Mouse (Mus musculus) stomach, postnatal 0 days (tissue): ENCODE measurements at regions not wholly inside any gene's neighbourhood (a gene's known extent, or its start where the extent isn't known, plus 50 kb on each side); places are given as distances from the start of the nearest gene placed in this dataset.

Source experiments
- ATAC-seq: fragments of 200-750 bp; cut with Nextera tagmentation; 2 replicates; pipeline ENCODE4 v1.8.0; 2017; ENCODE audit not compliant: low FRiP score, low TSS enrichment
- DNase-seq: peaks from one replicate; pipeline ENCODE4 v3.0.0-alpha.2; 2016; ENCODE audit warnings: low spot score
- H3K27ac ChIP-seq: fragments of 300-500 bp; sonication (generic); replicated peaks from 2 replicates; pipeline ENCODE4 v1.5.1; 2014; ENCODE audit warnings: mild to moderate bottlenecking, control low read depth
- H3K27me3 ChIP-seq: fragments of 300-500 bp; sonication (generic); 2 replicates; pipeline ENCODE4 v1.6.1; 2014; ENCODE audit warnings: low read length; ENCODE audit not compliant: control insufficient read depth, insufficient read depth
- H3K36me3 ChIP-seq: fragments of 300-500 bp; sonication (generic); 2 replicates; pipeline ENCODE4 v1.6.1; 2014; ENCODE audit warnings: low read length, mixed read lengths; ENCODE audit not compliant: control insufficient read depth, insufficient read depth
- H3K4me1 ChIP-seq: fragments of 300-500 bp; sonication (generic); replicated peaks from 2 replicates; pipeline ENCODE4 v1.6.1; 2014; ENCODE audit warnings: antibody characterized with exemption; ENCODE audit not compliant: control insufficient read depth, insufficient read depth
- H3K4me2 ChIP-seq: fragments of 300-500 bp; sonication (generic); replicated peaks from 2 replicates; pipeline ENCODE4 v1.6.1; 2014; ENCODE audit warnings: low read depth, mild to moderate bottlenecking, control low read depth, moderate library complexity
- H3K4me3 ChIP-seq: fragments of 300-500 bp; sonication (generic); 2 replicates; pipeline ENCODE4 v1.5.1; 2014; ENCODE audit warnings: low read depth, low read length, control low read depth
- H3K9ac ChIP-seq: fragments of 300-500 bp; sonication (generic); 2 replicates; pipeline ENCODE4 v1.6.1; 2014; ENCODE audit warnings: mild to moderate bottlenecking, low read length, control low read depth, mixed read lengths
- H3K9me3 ChIP-seq: fragments of 300-500 bp; sonication (generic); 2 replicates; pipeline ENCODE4 v1.6.1; 2016; ENCODE audit warnings: low read length; ENCODE audit not compliant: control insufficient read depth
- CTCF ChIP-seq: IDR thresholded peaks from 2 replicates; pipeline ENCODE4 v1.5.1; 2016; ENCODE audit warnings: antibody characterized with exemption, low read depth, mild to moderate bottlenecking, moderate library complexity
- EP300 ChIP-seq: optimal IDR thresholded peaks from 2 replicates; pipeline ENCODE3; 2016; ENCODE audit warnings: antibody characterized with exemption
- WGBS: fragments of 180-500 bp; shearing (Covaris S2); extraction: QIAGEN DNeasy Blood & Tissue Kit; methylation state at CpG from one replicate; pipeline ENCODE4 v1.1.7; 2014; 5-methylcytosine and 5-hydroxymethylcytosine counted together

DNA sequence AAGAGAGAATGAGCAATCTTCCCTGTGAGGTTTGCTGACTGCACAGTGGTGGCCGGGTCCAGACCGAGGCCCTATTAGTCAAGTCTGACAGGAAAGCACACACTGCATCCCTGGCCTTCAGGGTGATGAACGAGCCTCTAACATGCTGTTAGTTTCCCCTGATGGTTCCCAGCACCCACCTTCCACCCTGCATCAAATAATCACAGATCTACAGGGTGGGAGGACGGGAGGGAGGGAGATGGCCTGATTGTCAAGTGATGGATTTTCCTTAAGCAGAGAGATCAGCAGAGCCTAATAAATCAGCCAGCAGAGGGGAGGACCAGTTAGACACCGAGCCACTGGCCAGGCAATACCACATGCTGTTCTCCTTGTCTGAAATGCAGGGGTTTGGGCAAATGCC lies 298.1 kb downstream of the Lyplal1 start:
- Histone ChIP-seq H3K4me3 (no peak overlapping the region), H3K9me3 (no peaks in the 10 kb centered on the region), H3K4me2 (no peak overlapping the region), H3K27ac (no peak overlapping the region), H3K4me1 (no peaks in the 10 kb centered on the region), H3K27me3 (no peaks in the 10 kb centered on the region), H3K9ac (no peak overlapping the region), H3K36me3 (no peaks in the 10 kb centered on the region)
- DNase-seq (no peak), ATAC-seq (no peak)
- TF ChIP-seq EP300: no peak
- no peak for TF ChIP-seq CTCF
- 32% methylated on average over 5 of the region's 5 CpGs for WGBS

DNA sequence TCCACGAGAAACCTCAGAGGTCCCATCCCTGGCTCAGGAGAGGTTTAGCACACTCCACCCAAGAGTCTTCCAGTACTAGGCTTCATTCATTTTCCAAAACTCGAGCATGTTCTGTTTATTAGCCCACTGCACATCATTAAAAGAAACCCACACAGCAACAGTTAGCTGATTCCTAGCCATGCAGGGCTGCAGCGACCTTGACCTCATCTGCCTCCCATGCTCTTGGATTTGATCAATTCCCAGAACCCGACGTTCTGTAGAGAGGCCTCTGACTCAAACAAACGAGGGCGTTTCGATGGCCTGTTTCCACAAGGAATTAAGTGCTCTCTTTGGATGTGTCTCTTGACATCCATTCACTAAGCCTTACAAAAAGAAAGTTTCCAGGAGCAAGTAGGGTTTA lies 294.9 kb downstream of the Lyplal1 start:
- Histone ChIP-seq H3K27me3 (no peaks in the 10 kb centered on the region), H3K36me3 (no peaks in the 10 kb centered on the region), H3K27ac (no peak overlapping the region), H3K4me1 (no peaks in the 10 kb centered on the region), H3K4me3 (no peak overlapping the region), H3K9me3 (no peaks in the 10 kb centered on the region), H3K9ac (no peak overlapping the region), H3K4me2 (no peak overlapping the region)
- WGBS: 38% methylated on average over 8 of the region's 8 CpGs
- no peak; the same call in 1 of the 2 replicates for ATAC-seq
- TF ChIP-seq CTCF (no peak), EP300 (no peak)
- DNase-seq: no peak

DNA sequence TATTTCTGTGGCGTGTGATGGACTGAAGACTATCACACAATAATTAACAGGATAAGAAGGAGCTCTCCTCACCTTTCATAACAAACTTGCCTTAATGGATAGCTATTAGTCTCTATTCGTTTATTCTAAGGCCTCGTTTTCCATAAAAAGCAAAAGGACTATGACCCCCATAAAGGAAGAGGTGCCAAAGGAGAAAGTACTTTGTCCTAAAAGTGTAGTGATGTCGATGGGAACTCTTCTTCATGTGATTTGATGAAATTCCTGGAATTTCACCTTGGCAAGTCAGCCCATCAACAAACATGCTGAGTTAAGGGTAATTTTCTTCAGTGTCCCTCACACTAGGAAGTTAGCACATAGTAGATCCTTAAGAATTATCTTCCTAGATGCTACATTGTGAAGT lies 293.9 kb downstream of the Lyplal1 start:
- no peak overlapping the region for H3K27ac ChIP-seq
- DNase-seq (no peak), ATAC-seq (no peak)
- WGBS: 72% methylated on average over 4 of the region's 4 CpGs
- H3K36me3 ChIP-seq: no peaks in the 10 kb centered on the region
- H3K4me3 ChIP-seq: no peak overlapping the region
- no peak overlapping the region for H3K9ac ChIP-seq
- no peaks in the 10 kb centered on the region for H3K27me3 ChIP-seq
- TF ChIP-seq CTCF: no peak
- TF ChIP-seq EP300: no peak
- no peaks in the 10 kb centered on the region for H3K4me1 ChIP-seq
- no peaks in the 10 kb centered on the region for H3K9me3 ChIP-seq
- H3K4me2 ChIP-seq: no peak overlapping the region

DNA sequence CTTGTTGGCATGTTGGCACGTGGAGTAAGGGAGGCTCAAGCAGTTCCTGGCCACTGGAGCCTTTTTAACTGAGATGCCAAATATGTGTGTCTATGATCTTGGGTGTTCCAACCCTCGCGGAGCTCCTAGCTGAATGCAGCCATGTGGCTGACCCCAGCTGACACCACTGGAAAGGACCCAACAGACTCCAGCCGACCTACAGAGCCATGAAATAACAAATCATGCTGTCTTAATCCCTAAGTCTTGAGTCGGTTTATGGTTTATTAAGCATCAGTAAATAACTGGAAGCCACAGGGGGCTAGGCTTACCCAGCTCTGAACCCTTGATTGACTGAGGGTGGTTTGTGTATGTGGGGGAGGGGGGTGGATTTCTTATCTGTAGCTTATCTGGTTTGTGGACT lies 293.2 kb downstream of the Lyplal1 start:
- H3K4me1 ChIP-seq: no peaks in the 10 kb centered on the region
- DNase-seq (no peak), ATAC-seq (no peak)
- no peaks in the 10 kb centered on the region for H3K36me3 ChIP-seq
- H3K4me3 ChIP-seq: no peak overlapping the region
- H3K27me3 ChIP-seq: no peaks in the 10 kb centered on the region
- TF ChIP-seq EP300: no peak
- TF ChIP-seq CTCF: no peak
- no peaks in the 10 kb centered on the region for H3K9me3 ChIP-seq
- no peak overlapping the region for H3K4me2 ChIP-seq
- H3K27ac ChIP-seq: no peak overlapping the region
- WGBS: 24% methylated on average over 5 of the region's 5 CpGs
- H3K9ac ChIP-seq: no peak overlapping the region

DNA sequence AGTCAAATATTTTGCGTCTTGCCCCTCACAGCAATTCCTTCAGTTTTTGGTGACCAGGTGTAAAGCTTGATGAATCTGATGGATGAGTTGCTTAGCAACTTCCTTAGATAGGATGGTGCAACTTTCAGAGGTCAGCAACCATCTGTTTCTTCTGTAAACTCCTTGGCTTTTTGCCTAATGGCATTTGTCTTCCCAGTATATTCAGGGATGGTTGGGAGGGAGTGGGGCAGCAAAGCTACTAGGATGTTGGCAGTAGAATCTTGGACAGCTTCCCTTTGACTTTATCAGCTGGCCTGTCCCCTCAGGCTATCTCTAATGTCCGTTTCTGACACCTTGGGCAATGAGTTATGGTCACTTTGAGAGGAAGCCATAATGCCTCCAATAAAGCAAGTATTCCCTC lies 289.1 kb downstream of the Lyplal1 start:
- no peak overlapping the region for H3K4me3 ChIP-seq
- H3K36me3 ChIP-seq: no peaks in the 10 kb centered on the region
- no peak for TF ChIP-seq CTCF
- TF ChIP-seq EP300: no peak
- DNase-seq: no peak
- no peak overlapping the region for H3K9ac ChIP-seq
- H3K27me3 ChIP-seq: no peaks in the 10 kb centered on the region
- WGBS: 51% methylated on average over 2 of the region's 2 CpGs
- ATAC-seq: no peak
- no peaks in the 10 kb centered on the region for H3K9me3 ChIP-seq
- H3K27ac ChIP-seq: no peak overlapping the region
- no peaks in the 10 kb centered on the region for H3K4me1 ChIP-seq
- no peak overlapping the region for H3K4me2 ChIP-seq

DNA sequence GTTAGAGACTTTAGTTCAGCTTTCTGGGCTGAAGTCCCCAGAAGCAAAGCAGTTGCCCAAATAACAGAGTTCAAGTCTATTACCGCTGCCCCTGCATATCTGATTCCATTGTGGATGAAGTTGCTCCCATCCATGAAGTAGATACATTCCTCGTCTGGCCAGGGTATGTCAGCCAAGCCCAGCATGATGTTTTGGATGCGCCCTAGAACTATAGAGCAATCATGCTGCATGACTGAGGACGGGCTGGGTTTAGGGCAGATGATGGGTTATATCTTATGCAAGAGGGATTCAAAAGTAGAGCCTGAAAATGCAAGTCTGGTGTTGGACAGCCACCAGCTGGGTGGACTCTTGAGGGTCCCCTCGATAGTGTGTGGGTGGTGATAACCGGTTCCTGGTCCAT lies 288.6 kb downstream of the Lyplal1 start:
- Histone ChIP-seq H3K9ac (no peak overlapping the region), H3K36me3 (no peaks in the 10 kb centered on the region), H3K27me3 (no peaks in the 10 kb centered on the region), H3K4me2 (no peak overlapping the region), H3K4me1 (no peaks in the 10 kb centered on the region), H3K4me3 (no peak overlapping the region), H3K9me3 (no peaks in the 10 kb centered on the region), H3K27ac (no peak overlapping the region)
- TF ChIP-seq CTCF: no peak
- WGBS: 91% methylated on average over 6 of the region's 6 CpGs
- ATAC-seq (no peak), DNase-seq (no peak)
